Mouse (Mus musculus) erythroblast, embryonic 14.5 days (primary cell): ENCODE data around the gene Olfr1288.

Experiments
- GATA1 ChIP-seq: IDR thresholded peaks from 2 replicates; pipeline ENCODE4 v1.6.1; 2012; ENCODE audit warnings: low read length, inconsistent platforms, mixed read lengths
- TAL1 ChIP-seq: IDR thresholded peaks from 3 replicates; pipeline ENCODE4 v1.6.1; 2012; ENCODE audit warnings: low read length, inconsistent platforms, mixed read lengths

DNA sequence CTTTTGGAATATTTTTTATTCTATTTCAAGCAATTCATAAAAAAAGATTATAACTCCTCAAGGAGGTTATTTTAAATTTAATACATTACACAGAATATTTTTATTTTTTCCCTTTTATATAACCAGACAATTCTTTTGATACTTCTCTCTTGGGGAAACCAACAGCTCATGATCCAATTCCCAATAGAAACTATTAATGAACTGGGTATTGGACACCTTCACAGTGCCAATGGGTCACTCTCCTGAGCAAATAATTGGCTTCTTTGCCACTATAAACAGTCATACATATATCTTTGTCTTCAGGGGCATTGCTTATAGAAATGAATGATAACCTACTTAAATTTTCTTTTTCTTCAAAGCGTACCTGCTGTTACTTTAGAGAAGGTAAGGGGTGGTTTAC is at the start of gene Olfr1288:
- no peak for TF ChIP-seq GATA1
- TF ChIP-seq TAL1: no peak
